ENCODE assay signal across 12 mouse cellular contexts in the genomic region with DNA sequence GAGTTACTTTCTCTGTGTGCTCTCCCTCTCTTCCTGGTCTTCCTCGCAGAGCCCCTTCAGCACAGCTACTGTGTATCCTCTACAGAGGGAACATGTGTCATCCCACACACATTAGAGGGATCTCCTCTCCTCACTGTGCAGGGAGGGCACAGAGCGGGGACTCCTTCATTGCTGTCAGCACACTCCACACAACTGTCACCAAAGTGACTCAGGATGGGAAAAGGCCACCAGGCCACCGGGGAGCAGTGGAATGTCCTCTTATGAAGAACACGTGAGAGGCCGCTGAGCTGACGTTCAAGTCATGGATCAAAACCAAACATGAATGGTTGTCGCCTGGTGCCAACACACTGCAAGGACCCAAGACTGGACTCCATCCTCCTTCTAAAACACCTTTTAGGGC. TPM values are rescaled to one million over a fixed set of nuclear protein-coding genes. Genes with fewer than 3 reads are reported as not detected.
DNase-seq lines count a peak whose midpoint lies in the region; ATAC-seq and TF ChIP-seq lines count a peak whose summit lies in the region.
"Had no signal": no experiment of that assay in that cellular context is flagged by ENCODE, and none has a peak within 500 bp of the region (broad histone marks: within the 10 kb centered on the region; RNA-seq: fewer than 3 reads in every experiment).

No protein-coding gene starts in this region.

- TF ChIP-seq CTCF in E14TG2a.4 (conservative IDR thresholded peaks at IDR 0.05; ENCODE audit: low read length) (no peak), MEL (IDR thresholded peaks at IDR 0.05 in 2 of 3, conservative IDR thresholded peaks at IDR 0.05 in 1 of 3; ENCODE audit: control insufficient read depth in 1 of 3, insufficient read depth in 1 of 3, low read depth in 2 of 3, low read length in 3 of 3, poor library complexity in 1 of 3, severe bottlenecking in 1 of 3) (no peak)
- TF ChIP-seq CTCF in liver, postnatal 0 days (IDR thresholded peaks at IDR 0.05; ENCODE audit: low read depth): no peak

- TF ChIP-seq EP300 in MEL (IDR thresholded peaks at IDR 0.05; ENCODE audit: low read depth in 1 of 2, low read length in 2 of 2): no peak
- TF ChIP-seq EP300 in liver, postnatal 0 days (IDR thresholded peaks at IDR 0.05; ENCODE audit: low read depth): no peak

- no peak for ATAC-seq in hindbrain, embryonic 15.5 days (ENCODE audit: low FRiP score, low read depth)
- ATAC-seq in hindbrain, embryonic 16.5 days: no peak
- ATAC-seq in liver, postnatal 0 days: no peak
- ATAC-seq: forebrain, embryonic 14.5 days had no signal

- no peaks in the 10 kb centered on the region for H3K9me3 ChIP-seq in hindbrain, embryonic 15.5 days
- H3K9me3 ChIP-seq in hindbrain, embryonic 16.5 days (ENCODE audit: control insufficient read depth, low read length): no peaks in the 10 kb centered on the region
- H3K9me3 ChIP-seq in E14TG2a.4 (ENCODE audit: low read length): no peaks in the 10 kb centered on the region
- no peaks in the 10 kb centered on the region for H3K9me3 ChIP-seq in MEL (replicated peaks; ENCODE audit: insufficient read depth, low read length)
- no peaks in the 10 kb centered on the region for H3K9me3 ChIP-seq in liver, postnatal 0 days (ENCODE audit: low read length)
- H3K9me3 ChIP-seq: embryonic facial prominence, embryonic 12.5 days had no signal

- no peak for TF ChIP-seq POLR2A in MEL (IDR thresholded peaks at IDR 0.05; ENCODE audit: control insufficient read depth in 1 of 2, insufficient read depth in 1 of 2, low read depth in 1 of 2, low read length in 2 of 2, poor library complexity in 1 of 2)

- no peak overlapping the region for H3K9ac ChIP-seq in hindbrain, embryonic 15.5 days
- H3K9ac ChIP-seq in hindbrain, embryonic 16.5 days (ENCODE audit: low read depth, low read length): no peak overlapping the region
- H3K9ac ChIP-seq in MEL (ENCODE audit: control insufficient read depth, low read depth, low read length, poor library complexity, severe bottlenecking): no peak overlapping the region
- no peak overlapping the region for H3K9ac ChIP-seq in liver, postnatal 0 days (replicated peaks)
- H3K9ac ChIP-seq: embryonic facial prominence, embryonic 12.5 days; hindbrain, embryonic 14.5 days had no signal

- H3K79me2 ChIP-seq in MEL (ENCODE audit: control insufficient read depth, insufficient read depth, low read length, poor library complexity): no peaks in the 10 kb centered on the region; the same call in 1 of the 2 replicates

- DNase-seq in MEL (ENCODE audit: low read depth, low spot score): no peak
- DNase-seq in liver, postnatal 0 days: no peak
- no peak for DNase-seq in adrenal gland, adult 2 months
- no peak for DNase-seq in cerebellum, adult 8-10 months
- DNase-seq: kidney, adult 9 months; lung, adult 18-20 months had no signal

- WGBS in hindbrain, embryonic 15.5 days: 91% methylated on average over 7 of the region's 7 CpGs
- 93% methylated on average over 7 of the region's 7 CpGs for WGBS in hindbrain, embryonic 16.5 days
- WGBS in liver, postnatal 0 days (ENCODE audit: insufficient replicate concordance): 87% methylated on average over 7 of the region's 7 CpGs

- H3K4me3 ChIP-seq in hindbrain, embryonic 15.5 days: no peak overlapping the region
- H3K4me3 ChIP-seq in hindbrain, embryonic 16.5 days (ENCODE audit: low read length): no peak overlapping the region
- H3K4me3 ChIP-seq in E14TG2a.4 (replicated peaks; ENCODE audit: low read length): 0 out of 2 replicates have a peak overlapping the region, but pooled peaks have one; percentile 26
- no peak overlapping the region for H3K4me3 ChIP-seq in MEL (ENCODE audit: control insufficient read depth in 1 of 2, insufficient read depth in 1 of 2, low read depth in 2 of 2, low read length in 2 of 2)
- no peak overlapping the region for H3K4me3 ChIP-seq in liver, postnatal 0 days (ENCODE audit: low read depth, low read length)
- H3K4me3 ChIP-seq: embryonic facial prominence, embryonic 12.5 days had no signal

- TF ChIP-seq RAD21 in MEL (IDR thresholded peaks at IDR 0.05; ENCODE audit: low read depth, low read length): no peak

- no peaks in the 10 kb centered on the region for H3K27me3 ChIP-seq in hindbrain, embryonic 15.5 days
- H3K27me3 ChIP-seq in hindbrain, embryonic 16.5 days (replicated peaks; ENCODE audit: control insufficient read depth, insufficient read depth, low read length): no peaks in the 10 kb centered on the region
- H3K27me3 ChIP-seq in E14TG2a.4 (ENCODE audit: insufficient read depth, low read length): no peaks in the 10 kb centered on the region
- no peaks in the 10 kb centered on the region for H3K27me3 ChIP-seq in MEL (ENCODE audit: control insufficient read depth in 1 of 2, insufficient read depth in 2 of 2, low read length in 2 of 2)
- H3K27me3 ChIP-seq in liver, postnatal 0 days (ENCODE audit: insufficient read depth, low read length): no peaks in the 10 kb centered on the region
- H3K27me3 ChIP-seq: embryonic facial prominence, embryonic 12.5 days had no signal

- peak overlapping the region; percentile 26; the same call in 1 of the 2 replicates for H3K27ac ChIP-seq in hindbrain, embryonic 15.5 days (replicated peaks)
- no peak overlapping the region for H3K27ac ChIP-seq in hindbrain, embryonic 16.5 days (ENCODE audit: low read depth, low read length)
- peak overlapping the region; percentile 77 for H3K27ac ChIP-seq in MEL (ENCODE audit: control insufficient read depth, low read depth, low read length)
- peak overlapping the region; percentile 81; the same call in 1 of the 2 replicates for H3K27ac ChIP-seq in liver, postnatal 0 days (ENCODE audit: low read depth)
- H3K27ac ChIP-seq: embryonic facial prominence, embryonic 12.5 days; hindbrain, embryonic 14.5 days had no signal

- no peaks in the 10 kb centered on the region for H3K36me3 ChIP-seq in hindbrain, embryonic 15.5 days
- H3K36me3 ChIP-seq in hindbrain, embryonic 16.5 days (ENCODE audit: control insufficient read depth, insufficient read depth, low read length): no peaks in the 10 kb centered on the region
- peaks cover 7% of the 10 kb centered on the region; the same call in 1 of the 2 replicates for H3K36me3 ChIP-seq in E14TG2a.4 (ENCODE audit: insufficient read depth, low read length)
- peaks cover 0 to 17% of the 10 kb centered on the region in 2 experiments; a peak in 2 of 4 replicates for H3K36me3 ChIP-seq in MEL (ENCODE audit: control insufficient read depth in 1 of 2, insufficient read depth in 2 of 2, low read length in 2 of 2)
- no peaks in the 10 kb centered on the region for H3K36me3 ChIP-seq in liver, postnatal 0 days (replicated peaks; ENCODE audit: insufficient read depth, low read length)
- H3K36me3 ChIP-seq: embryonic facial prominence, embryonic 12.5 days had no signal

- no peak overlapping the region for H3K4me2 ChIP-seq in hindbrain, embryonic 15.5 days
- H3K4me2 ChIP-seq in hindbrain, embryonic 16.5 days (ENCODE audit: low read length): no peak overlapping the region
- no peak overlapping the region for H3K4me2 ChIP-seq in liver, postnatal 0 days (ENCODE audit: low read depth, low read length)
- H3K4me2 ChIP-seq: embryonic facial prominence, embryonic 12.5 days; hindbrain, embryonic 14.5 days had no signal

- H3K4me1 ChIP-seq in hindbrain, embryonic 15.5 days (replicated peaks): peaks cover 42% of the 10 kb centered on the region
- peaks cover 25% of the 10 kb centered on the region for H3K4me1 ChIP-seq in hindbrain, embryonic 16.5 days (ENCODE audit: control insufficient read depth, insufficient read depth, low read depth, low read length)
- H3K4me1 ChIP-seq in E14TG2a.4 (replicated peaks; ENCODE audit: low read depth, low read length) (peaks cover 95% of the 10 kb centered on the region), MEL (ENCODE audit: control insufficient read depth in 1 of 2, insufficient read depth in 2 of 2, low read length in 2 of 2) (peaks cover 8 to 16% of the 10 kb centered on the region in 2 experiments)
- H3K4me1 ChIP-seq in liver, postnatal 0 days (ENCODE audit: insufficient read depth): peaks cover 37% of the 10 kb centered on the region

TF ChIP-seq in MEL, 35 proteins besides CTCF, POLR2A, EP300 and RAD21:
- TF ChIP-seq CHD2 (IDR thresholded peaks at IDR 0.05; ENCODE audit: low read length) (no peak), HCFC1 (IDR thresholded peaks at IDR 0.05; ENCODE audit: low read depth, low read length) (no peak), ELF1 (IDR thresholded peaks at IDR 0.05; ENCODE audit: low read depth, low read length) (no peak), ZMIZ1 (IDR thresholded peaks at IDR 0.05; ENCODE audit: low read depth, low read length) (no peak), KAT2A (conservative IDR thresholded peaks at IDR 0.05; ENCODE audit: low read depth, low read length) (no peak), UBTF (IDR thresholded peaks at IDR 0.05; ENCODE audit: borderline replicate concordance, insufficient read depth, low read depth, low read length) (no peak), NRF1 (IDR thresholded peaks at IDR 0.05; ENCODE audit: insufficient read depth, low read depth, low read length, poor library complexity, severe bottlenecking) (no peak), SMC3 (IDR thresholded peaks at IDR 0.05; ENCODE audit: low read depth, low read length) (no peak), MAX (IDR thresholded peaks at IDR 0.05; ENCODE audit: low read length) (no peak), TBP (IDR thresholded peaks at IDR 0.05; ENCODE audit: low read depth, low read length) (no peak), ZNF384 (IDR thresholded peaks at IDR 0.05; ENCODE audit: low read depth, low read length) (no peak), RCOR1 (IDR thresholded peaks at IDR 0.05; ENCODE audit: low read depth, low read length) (no peak), JUND (IDR thresholded peaks at IDR 0.05; ENCODE audit: low read depth, low read length) (no peak)

RNA-seq across cellular contexts. Expression of a gene that starts 38.0 kb away (rescaled TPM):
- 14.3 and 14.8 TPM in 2 replicates for polyA plus RNA-seq in hindbrain, embryonic 15.5 days (2015; fragmentation: Nextera tagmentation; extraction: Ambion mirVana)
- 14.3 and 17.9 TPM in 2 replicates for polyA plus RNA-seq in hindbrain, embryonic 16.5 days (2015; fragmentation: Nextera tagmentation; extraction: Ambion mirVana)
- total RNA-seq in MEL (2012; rRNA removed): 6.9 and 8.2 TPM in 2 replicates
- polyA plus RNA-seq in MEL (2012; ENCODE audit: insufficient read depth in 1 of 2, insufficient read length in 2 of 2, low read depth in 1 of 2, low replicate concordance in 2 of 2, missing spikeins in 1 of 2): 10 to 100 TPM in 1 of 2 experiments, not detected in 1; 20.3 TPM
- polyA plus RNA-seq in liver, postnatal 0 days (2015; fragmentation: Nextera tagmentation; extraction: Ambion mirVana): 2.9 and 3.9 TPM in 2 replicates
- 10 to 100 TPM; 14.6 to 15.1 TPM for total RNA-seq in adrenal gland, adult 2 months (2021)
- 13.3 and 13.7 TPM in 2 replicates for polyA plus RNA-seq in adrenal gland, adult 2 months (2012; rRNA removed)
